Mouse (Mus musculus): ENCODE results near the gene Mgat4e.

- TF ChIP-seq POLR2A (IDR thresholded peaks at IDR 0.05; ENCODE audit: insufficient read depth, low read depth, low read length) = no peak
- TF ChIP-seq EP300 (IDR thresholded peaks at IDR 0.05; ENCODE audit: insufficient read depth, low read depth, low read length) = no peak
Observed at GRCm38 (mm10) chr1:134563726-134564125, 14.2 kb upstream of the Mgat4e start.

Data from heart, adult 2 months (tissue).